Mouse (Mus musculus): Measurements from ENCODE around the gene Msx2.

Gene Msx2

GRCm38 (mm10) chr13:53464441-53465001 is 8.4 kb downstream of the Msx2 start:
- no peak for DNase-seq

DNA sequence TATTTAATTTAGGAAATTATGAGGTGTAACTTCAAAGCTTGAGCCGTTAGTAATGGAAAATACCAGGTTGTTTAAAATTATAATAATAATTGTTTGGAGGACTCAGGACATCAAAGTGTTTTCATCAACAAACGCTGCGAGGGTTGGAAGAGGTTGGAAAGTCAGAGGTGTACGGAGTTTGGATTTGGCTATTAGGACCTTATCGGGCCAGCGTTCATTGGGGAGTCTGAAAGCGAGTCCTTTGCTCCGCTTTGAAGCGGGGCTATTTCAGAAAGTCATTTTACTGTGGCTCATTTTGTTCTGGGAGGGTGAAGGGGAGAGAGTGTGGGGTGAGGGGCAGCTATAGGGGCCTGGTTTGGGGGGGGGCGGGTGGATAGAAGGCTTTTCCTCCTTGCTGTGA is 8.9 kb downstream of the Msx2 start:
- no peak for DNase-seq

- no peak for DNase-seq
Measured at GRCm38 (mm10) chr13:53463037-53463436, 9.8 kb downstream of the Msx2 start.

DNA sequence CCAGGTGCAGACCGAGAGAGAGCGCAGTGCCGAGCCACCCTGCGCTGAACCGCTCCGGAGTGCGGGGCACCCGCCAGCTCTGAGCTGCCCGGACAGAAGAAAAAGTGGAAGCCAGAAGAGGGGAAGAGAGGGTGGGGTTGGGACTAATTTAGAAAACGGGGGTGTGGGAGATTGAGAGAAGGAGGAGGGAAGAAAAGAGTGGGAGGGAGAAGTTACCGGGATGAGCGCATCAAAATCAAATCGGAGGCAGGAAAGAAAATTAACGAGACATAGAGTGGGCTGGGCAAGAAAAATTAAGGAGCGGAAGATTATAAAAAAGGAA is 10.3 kb downstream of the Msx2 start:
- DNase-seq, result no peak

GRCm38 (mm10) chr13:53461855-53462648 is 10.8 kb downstream of the Msx2 start:
- DNase-seq, result peak; percentile 25

DNA sequence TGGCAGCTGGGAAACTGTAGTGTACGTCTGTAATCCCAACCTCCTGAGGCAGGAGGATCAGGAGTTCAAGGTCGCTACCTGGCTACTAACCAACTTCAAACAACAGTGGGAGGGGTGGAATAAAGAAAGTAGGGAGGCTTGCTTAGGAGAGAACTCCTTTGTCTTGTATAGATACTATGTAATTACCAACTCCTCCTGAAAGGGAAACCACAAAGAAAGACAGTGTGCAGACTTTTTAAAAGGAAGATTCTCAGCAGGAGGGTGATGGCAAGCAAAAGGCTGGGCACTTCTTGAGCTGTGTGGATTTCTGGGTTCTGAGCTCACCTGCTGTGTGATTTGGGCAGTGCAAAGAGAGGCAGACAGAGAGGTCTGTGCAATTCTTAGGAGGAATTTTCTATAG is 11.5 kb downstream of the Msx2 start:
- DNase-seq, result no peak

- DNase-seq, result no peak
Measured at GRCm38 (mm10) chr13:53458766-53459165, 14.1 kb downstream of the Msx2 start.

GRCm38 (mm10) chr13:53454794-53455672 is 17.8 kb downstream of the Msx2 start:
- DNase-seq, result no peak

GRCm38 (mm10) chr13:53453927-53454326 is 18.9 kb downstream of the Msx2 start:
- DNase-seq, result no peak

GRCm38 (mm10) chr13:53447609-53448008 is 25.3 kb downstream of the Msx2 start:
- DNase-seq, result peak; percentile 24

GRCm38 (mm10) chr13:53443602-53444001 is 29.3 kb downstream of the Msx2 start:
- peak; percentile 47 for DNase-seq

- DNase-seq, result peak; percentile 27
Measured at GRCm38 (mm10) chr13:53442168-53442980, 30.5 kb downstream of the Msx2 start.

GRCm38 (mm10) chr13:53441307-53442028 is 31.4 kb downstream of the Msx2 start:
- peak; percentile 64 for DNase-seq

DNA sequence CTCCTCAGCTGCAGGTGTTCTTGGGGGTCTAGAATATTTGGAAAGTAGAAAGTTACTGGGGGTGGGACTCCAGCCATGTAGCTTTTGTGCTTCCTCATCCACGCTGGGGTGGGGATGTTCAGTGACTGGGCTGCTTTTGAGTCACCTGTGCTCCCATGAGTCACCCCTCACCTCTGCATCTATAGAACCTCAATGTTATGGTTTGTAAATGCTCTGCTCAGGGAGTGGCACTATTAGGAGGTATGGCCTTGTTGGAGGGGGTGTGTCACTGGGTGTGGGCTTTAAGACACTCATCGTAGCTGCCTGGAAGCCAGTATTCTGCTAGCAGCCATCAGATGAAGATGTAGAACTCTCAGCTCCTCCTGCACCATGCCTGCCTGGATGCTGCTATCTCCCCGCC is 32.9 kb downstream of the Msx2 start:
- no peak for DNase-seq

DNA sequence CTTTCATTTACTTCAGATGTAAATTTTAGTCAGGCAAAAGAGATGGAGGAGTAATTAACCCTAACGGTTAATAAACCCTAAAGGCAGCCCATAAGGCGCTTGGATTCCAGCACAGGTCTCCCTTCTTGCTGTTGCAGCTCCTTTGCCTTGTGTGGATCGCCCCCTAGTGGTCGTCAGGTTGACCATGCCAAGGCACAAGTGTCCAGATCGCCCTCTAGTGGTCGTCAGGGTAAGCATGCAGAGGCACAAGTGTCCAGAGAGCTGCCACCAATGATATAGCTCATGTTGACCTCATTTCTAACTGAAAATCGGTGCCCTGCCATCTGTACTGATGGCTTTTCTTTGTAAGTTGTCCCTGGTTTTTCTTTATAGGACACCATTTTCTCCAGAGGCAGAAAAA is 46.4 kb downstream of the Msx2 start:
- peak; percentile 84 for DNase-seq

GRCm38 (mm10) chr13:53421189-53421588 is 51.7 kb downstream of the Msx2 start:
- DNase-seq, result no peak

- DNase-seq, result no peak
Measured at GRCm38 (mm10) chr13:53420741-53421140, 52.1 kb downstream of the Msx2 start.

DNA sequence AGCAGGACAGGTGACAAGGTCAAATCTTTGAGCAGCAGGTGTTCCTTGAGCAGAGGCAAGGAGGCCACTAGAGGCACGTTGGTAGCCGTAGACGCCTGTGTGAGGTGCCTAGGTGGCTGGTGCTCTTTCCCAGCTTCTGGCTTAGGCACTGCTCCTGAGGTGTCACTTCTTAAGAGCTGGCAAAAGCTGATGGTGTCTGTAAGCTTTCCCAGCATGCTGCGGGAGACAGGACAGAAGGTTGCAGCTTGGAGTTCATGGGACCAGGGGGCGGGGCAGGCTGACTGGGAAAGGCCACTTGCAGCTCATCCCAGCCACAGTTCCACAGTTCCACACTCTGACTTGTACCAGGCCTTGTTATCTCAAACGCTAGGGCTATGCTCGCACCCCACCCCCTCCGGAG is 53.2 kb downstream of the Msx2 start:
- no peak for DNase-seq

- DNase-seq, result no peak
Measured at GRCm38 (mm10) chr13:53417701-53418100, 55.2 kb downstream of the Msx2 start.
